Mouse (Mus musculus) left cerebral cortex, postnatal 14 days (tissue): ENCODE measurements around the gene Tle3. TPM values are rescaled to one million over a fixed set of nuclear protein-coding genes. Genes with fewer than 3 reads are reported as not detected.

Experiments
- DNase-seq, 2 experiments: peaks; one replicate each; pipeline ENCODE4 v3.0.0; 2021 to 2022; ENCODE audit warnings: low spot score in 2 of 2, mixed read lengths in 1 of 2
- intact Hi-C: fragments of 180-260 bp; cut with DNase I; formaldehyde crosslinking; loops from one replicate; pipeline ENCODE4 v1.15.1; 2025
- total RNA-seq, 2 experiments: library from RNA; stranded (reverse); gene quantifications; 2 replicates each; pipeline ENCODE4 v1.2.3; 2021

Tle3 gene
- total RNA-seq, 2 experiments from 2014 or later, result 81.7 to 98.0 TPM

DNA sequence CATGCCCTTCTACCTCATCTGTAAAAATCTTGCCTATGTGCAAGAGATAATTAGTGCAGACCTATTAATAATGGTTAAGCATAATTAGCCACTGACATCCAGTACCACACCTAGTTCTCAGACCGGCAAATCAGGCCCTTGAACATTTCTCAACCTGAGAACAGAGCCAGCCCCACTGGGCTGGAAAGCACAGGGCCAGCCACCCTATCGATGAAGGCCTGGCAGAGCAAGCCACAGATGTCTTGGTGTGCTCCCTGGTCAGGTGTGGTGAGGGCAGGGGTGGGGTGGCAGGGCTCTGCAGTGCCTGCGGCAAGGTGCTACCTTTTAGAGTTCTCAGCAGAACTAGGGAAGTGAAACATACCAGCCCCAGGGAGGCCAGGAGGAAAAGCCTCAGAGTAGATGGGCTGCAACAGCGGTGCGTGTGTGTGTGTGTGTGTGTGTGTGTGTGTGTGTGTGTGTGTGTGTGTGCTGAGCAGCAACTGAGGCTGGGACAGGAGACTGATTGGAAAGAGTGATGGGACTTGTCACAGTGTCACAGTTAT lies 77.3 kb downstream of the Tle3 start:
- DNase-seq, result no peak
- intact Hi-C loops, result no loop called here

DNA sequence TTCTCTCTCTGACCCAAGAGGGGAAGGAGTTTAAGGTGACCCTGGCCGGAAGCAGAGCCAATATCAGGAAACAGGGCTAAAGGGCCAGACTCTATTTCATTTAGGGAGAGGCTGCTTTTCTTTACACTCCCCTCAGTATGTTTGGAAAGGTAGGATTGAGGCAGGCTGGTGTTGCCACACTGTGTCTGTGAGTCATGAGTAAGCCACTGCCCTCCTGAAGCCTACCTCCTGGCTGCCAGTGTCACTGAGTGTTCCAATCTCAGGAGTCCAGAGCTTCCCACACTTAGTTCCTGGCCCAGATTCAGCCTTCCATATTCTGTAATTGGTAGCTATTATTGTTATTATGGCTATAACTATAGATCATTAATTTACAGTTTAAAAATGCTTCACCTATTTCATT lies 79.9 kb downstream of the Tle3 start:
- DNase-seq, result no peak
- intact Hi-C loops, result no loop called here

DNA sequence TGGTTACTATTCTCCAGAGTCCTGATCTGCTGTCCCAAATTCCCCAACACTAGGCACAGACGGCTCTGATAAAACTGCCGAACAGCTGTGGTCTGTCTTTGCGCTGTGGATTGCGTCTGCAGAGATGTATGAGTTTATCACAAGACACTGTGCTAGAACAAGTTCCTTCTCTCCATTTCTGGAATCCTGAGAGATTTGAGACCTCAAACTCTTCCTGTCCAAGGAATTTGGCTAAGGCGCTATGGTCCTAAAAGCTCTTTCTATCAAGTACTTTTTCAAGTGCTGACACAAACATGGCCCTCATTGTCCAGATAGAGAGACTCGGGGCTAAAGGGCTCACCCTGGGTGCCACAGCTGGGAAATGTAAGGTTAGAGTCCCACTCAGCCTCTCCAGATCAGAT lies 83.7 kb downstream of the Tle3 start:
- no peak for DNase-seq

DNA sequence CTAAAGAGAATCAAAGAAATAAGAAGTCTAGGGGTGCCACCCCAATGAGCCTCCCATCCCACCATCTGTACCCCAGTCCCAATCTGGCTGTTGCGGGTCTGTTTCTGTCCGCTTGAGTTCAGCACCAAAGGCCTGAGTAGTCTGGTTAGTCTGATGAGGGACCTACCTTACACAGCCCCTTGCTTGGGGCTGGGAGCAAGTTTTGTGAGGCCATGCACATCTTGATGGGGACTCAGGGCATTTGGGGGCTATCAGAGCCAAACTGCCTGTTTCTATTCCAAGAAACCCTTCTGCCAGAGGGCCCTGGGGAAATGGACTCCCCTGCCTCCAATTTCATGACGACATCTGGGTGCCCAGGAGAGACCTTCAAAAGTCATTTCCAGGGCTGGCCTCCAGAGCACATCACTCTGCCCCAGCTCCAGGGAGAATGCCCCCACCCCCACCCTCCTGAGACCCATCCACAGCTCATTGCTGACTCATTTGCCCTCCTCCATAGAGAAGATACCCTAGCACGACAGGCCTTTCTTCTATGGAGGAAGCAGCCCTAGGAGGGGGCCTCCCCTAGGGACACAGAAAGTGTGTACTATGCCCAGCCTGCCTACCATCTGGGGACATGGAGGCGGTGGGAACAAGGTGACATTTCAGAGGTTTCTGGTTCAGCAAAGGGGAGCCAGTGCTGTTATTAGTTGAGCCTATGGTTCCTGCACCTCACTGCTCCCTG lies 84.4 kb downstream of the Tle3 start:
- intact Hi-C loops, result no loop called here
- no peak for DNase-seq

More for the DNA sequence above, 83.7 kb downstream of the Tle3 start:
- intact Hi-C loops, result no loop called here

- intact Hi-C loops, result no loop called here
- no peak for DNase-seq
Measured at GRCm38 (mm10) chr9:61457162-61457523, 85.0 kb downstream of the Tle3 start.

DNA sequence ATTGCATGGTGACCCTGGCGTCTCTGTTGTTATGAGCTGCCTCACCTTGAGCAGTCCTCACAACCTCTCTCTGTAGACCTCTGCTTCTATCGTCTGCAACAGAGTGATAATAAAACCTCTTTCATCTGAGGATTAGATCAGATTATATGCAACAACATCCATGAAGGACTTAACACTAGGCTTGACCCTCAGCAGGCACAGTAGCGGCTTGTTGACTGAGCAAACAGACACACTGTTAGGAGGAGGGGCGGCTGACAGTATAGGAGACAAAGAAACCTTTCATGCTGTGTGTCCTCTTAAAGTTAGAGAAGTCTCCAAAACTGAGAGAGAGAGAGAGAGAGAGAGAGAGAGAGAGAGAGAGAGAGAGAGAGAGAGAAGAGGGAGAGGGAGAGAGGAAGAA lies 89.7 kb downstream of the Tle3 start:
- intact Hi-C loops, result no loop called here
- no peak for DNase-seq

DNA sequence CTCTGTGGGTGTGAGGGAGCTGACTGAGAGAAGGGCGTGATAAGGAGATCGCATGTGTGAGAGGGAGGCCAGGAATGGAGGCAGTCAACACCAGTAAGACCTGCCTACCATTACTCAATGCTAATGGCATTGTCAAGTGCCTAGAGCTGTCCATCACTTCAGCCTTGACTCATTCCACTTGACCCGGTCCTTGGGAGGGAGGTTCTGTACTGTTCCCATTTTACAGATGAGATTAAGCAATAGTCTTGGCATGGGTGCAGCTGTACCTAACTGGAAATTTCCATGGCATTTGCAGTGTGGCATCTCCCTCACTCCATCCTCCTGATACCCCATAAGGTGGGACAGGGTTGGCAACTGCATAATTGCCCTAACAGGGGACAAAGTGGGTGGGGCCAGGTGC lies 95.3 kb downstream of the Tle3 start:
- intact Hi-C loops, result no loop called here
- DNase-seq, result no peak
